Mouse (Mus musculus) midbrain, embryonic 14.5 days (tissue): ENCODE results near the gene Col26a1. TPM values are rescaled to one million over a fixed set of nuclear protein-coding genes. Genes with fewer than 3 reads are reported as not detected.
A peak's percentile ranks its signal among the peaks of the same experiment; 100 is the strongest.

Experiments
- ATAC-seq: fragments of 200-750 bp; cut with Nextera tagmentation; 2 replicates; pipeline ENCODE4 v1.8.0; 2017; ENCODE audit warnings: moderate number of reproducible peaks, moderate library complexity; ENCODE audit not compliant: low FRiP score, low TSS enrichment
- DNase-seq: peaks from one replicate; pipeline ENCODE4 v3.0.0-alpha.2; 2015
- H3K27ac ChIP-seq: fragments of 300-500 bp; sonication (generic); replicated peaks from 2 replicates; pipeline ENCODE4 v1.5.1; 2014; ENCODE audit warnings: mild to moderate bottlenecking, low read depth, low read length, moderate library complexity
- H3K27me3 ChIP-seq: fragments of 300-500 bp; sonication (generic); 2 replicates; pipeline ENCODE4 v1.6.1; 2014; ENCODE audit warnings: low read length, control low read depth, mixed read lengths; ENCODE audit not compliant: control insufficient read depth, insufficient read depth
- H3K36me3 ChIP-seq: fragments of 300-500 bp; sonication (generic); 2 replicates; pipeline ENCODE4 v1.6.1; 2014; ENCODE audit warnings: low read length, control low read depth; ENCODE audit not compliant: control insufficient read depth, insufficient read depth
- H3K4me1 ChIP-seq: fragments of 300-500 bp; sonication (generic); 2 replicates; pipeline ENCODE4 v1.6.1; 2014; ENCODE audit warnings: mild to moderate bottlenecking, antibody characterized with exemption, low read length, control low read depth; ENCODE audit not compliant: control insufficient read depth, insufficient read depth
- H3K4me2 ChIP-seq: fragments of 300-500 bp; sonication (generic); 2 replicates; pipeline ENCODE4 v1.6.1; 2014; ENCODE audit warnings: mild to moderate bottlenecking, low read length, moderate library complexity
- H3K4me3 ChIP-seq: fragments of 300-500 bp; sonication (generic); replicated peaks from 2 replicates; pipeline ENCODE4 v1.5.1; 2014; ENCODE audit warnings: low read depth, low read length
- H3K9ac ChIP-seq: fragments of 300-500 bp; sonication (generic); replicated peaks from 2 replicates; pipeline ENCODE4 v1.6.1; 2014; ENCODE audit warnings: mild to moderate bottlenecking, low read length, moderate library complexity
- H3K9me3 ChIP-seq: fragments of 300-500 bp; sonication (generic); 2 replicates; pipeline ENCODE4 v1.6.1; 2016; ENCODE audit warnings: low read length, control low read depth, mixed read lengths; ENCODE audit not compliant: control insufficient read depth
- WGBS: fragments of 180-500 bp; shearing (Covaris S2); extraction: QIAGEN DNeasy Blood & Tissue Kit; methylation state at CpG from one replicate; pipeline ENCODE4 v1.1.7; 2014; 5-methylcytosine and 5-hydroxymethylcytosine counted together
- polyA plus RNA-seq: library from polyadenylated mRNA; unstranded; fragments of >200 nt; fragmentation: Nextera tagmentation; extraction: Ambion mirVana; gene quantifications from 2 replicates; pipeline ENCODE4 v1.2.1, GENCODE M21; 2014

Gene Col26a1
- polyA plus RNA-seq, 1 experiment from 2014 or later, result 16.2 TPM

DNA sequence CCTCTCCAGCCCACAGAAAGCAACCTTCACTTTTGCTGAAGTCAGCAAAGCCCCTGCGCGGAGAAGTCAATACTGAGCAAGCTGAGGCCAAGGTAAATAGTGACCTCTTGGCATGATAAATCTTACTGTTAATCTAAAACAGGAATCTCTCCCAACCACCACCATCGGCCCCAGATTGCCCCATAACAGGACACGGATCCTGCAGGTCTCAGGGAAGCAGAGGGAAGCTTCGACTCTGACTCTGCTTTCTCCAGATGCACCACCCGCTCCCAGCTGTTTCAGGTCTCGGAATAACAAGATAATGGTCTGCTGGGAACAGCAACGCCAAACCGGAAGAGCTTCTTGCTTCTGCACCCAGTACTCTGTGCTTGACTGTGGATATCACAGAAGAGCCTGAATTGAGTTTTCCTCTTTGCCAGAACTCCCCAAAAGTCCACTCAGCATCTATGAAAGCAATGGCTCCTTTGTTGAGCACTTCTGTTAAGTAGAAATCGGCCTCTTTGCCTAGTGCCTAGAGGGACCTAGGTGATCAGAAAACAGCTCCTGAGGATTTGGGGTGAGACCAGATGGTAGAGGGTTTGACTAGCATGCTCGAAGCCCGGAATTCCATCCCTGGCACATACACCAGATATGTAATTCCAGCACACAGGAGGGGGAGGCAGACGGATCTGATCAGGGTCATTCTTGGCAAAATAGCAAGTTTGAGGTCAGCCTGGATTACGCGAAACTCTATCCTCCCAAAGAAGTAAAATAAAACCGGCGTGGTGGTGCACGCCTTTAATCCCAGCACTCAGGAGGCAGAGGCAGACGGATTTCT is 5.7 kb upstream of the Col26a1 start:
- no peaks in the 10 kb centered on the region for H3K36me3 ChIP-seq
- no peaks in the 10 kb centered on the region for H3K9me3 ChIP-seq
- H3K4me3 ChIP-seq, result no peak overlapping the region
- H3K27me3 ChIP-seq, result peaks cover 5% of the 10 kb centered on the region
- no peak overlapping the region for H3K9ac ChIP-seq
- no peak for DNase-seq
- no peak overlapping the region for H3K4me2 ChIP-seq
- 77% methylated on average over 19 of the region's 19 CpGs for WGBS
- H3K4me1 ChIP-seq, result no peaks in the 10 kb centered on the region
- ATAC-seq, result no peak
- H3K27ac ChIP-seq, result no peak overlapping the region

DNA sequence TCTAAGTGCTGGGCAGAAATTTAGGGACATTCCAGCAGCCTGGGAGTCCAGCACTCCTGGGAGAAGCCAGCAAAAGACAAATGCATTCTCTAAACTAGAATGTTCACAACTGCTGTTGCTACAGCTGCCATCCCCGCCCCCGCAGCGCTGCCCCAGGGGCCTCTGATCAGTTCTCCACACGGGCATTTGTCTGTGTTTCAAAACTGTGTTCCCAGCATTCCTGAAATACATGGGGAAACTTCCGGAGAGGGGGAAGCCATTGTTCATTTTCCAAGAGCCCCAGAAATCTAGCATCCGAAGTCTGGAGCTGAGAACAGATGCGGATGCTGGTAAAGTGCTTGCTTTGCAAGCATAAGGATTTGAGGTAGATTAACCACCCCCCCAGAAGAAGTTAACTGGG is 3.9 kb upstream of the Col26a1 start:
- Histone ChIP-seq H3K4me2 (no peak overlapping the region), H3K4me1 (peaks cover 7% of the 10 kb centered on the region; the same call in 1 of the 2 replicates), H3K27ac (no peak overlapping the region), H3K4me3 (no peak overlapping the region), H3K9ac (no peak overlapping the region; the same call in 1 of the 2 replicates), H3K27me3 (peaks cover 22% of the 10 kb centered on the region), H3K9me3 (no peaks in the 10 kb centered on the region), H3K36me3 (no peaks in the 10 kb centered on the region)
- DNase-seq, result no peak
- no peak for ATAC-seq
- WGBS, result 34% methylated on average over 7 of the region's 7 CpGs

GRCm38 (mm10) chr5:136882055-136882787 is 788 bp downstream of the Col26a1 start:
- peak overlapping the region; percentile 66 for H3K9ac ChIP-seq
- DNase-seq, result peak; percentile 40
- peaks cover 11% of the 10 kb centered on the region; the same call in 1 of the 2 replicates for H3K4me1 ChIP-seq
- peak overlapping the region; percentile 66 for H3K4me2 ChIP-seq
- H3K9me3 ChIP-seq, result no peaks in the 10 kb centered on the region
- H3K4me3 ChIP-seq, result peak overlapping the region; percentile 39
- peaks cover 27% of the 10 kb centered on the region for H3K27me3 ChIP-seq
- ATAC-seq, result no peak
- no peak overlapping the region for H3K27ac ChIP-seq
- WGBS, result under 1% methylated on average over 47 of the region's 47 CpGs
- no peaks in the 10 kb centered on the region for H3K36me3 ChIP-seq

DNA sequence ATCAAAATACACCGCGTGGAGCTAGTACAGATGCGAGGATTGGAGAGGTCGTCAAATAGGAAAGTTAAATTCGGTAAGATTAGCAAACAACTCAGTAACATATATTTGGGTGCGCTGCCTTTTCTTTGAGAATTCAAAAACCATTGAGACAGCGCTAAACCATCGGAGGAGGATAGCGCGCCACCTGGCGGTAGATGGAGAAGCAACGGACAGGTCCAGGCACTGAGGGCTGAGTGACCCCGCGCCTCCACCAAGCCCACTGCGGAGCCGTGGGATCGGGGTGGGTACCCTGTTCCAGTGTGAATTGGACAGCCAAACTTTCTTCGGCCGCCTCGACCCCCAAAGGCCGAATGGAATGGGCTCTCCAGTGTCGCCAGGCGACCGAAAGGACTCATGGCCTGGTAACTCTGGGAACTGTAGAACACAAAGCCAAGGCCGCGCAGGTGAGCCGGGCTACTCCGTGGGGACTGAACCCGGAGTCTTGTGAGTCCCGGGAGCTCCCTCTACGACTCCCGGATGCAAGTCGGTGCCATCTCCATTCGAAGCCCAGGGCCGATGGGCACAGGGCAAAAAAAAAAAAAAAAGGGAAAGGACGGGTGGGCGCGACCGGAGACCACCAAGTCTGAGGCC is 1.5 kb downstream of the Col26a1 start:
- Histone ChIP-seq H3K9ac (no peak overlapping the region), H3K27me3 (peaks cover 27% of the 10 kb centered on the region), H3K4me3 (peak overlapping the region; percentile 39), H3K4me1 (peaks cover 11% of the 10 kb centered on the region; the same call in 1 of the 2 replicates), H3K4me2 (peak overlapping the region; percentile 66), H3K9me3 (no peaks in the 10 kb centered on the region), H3K36me3 (no peaks in the 10 kb centered on the region), H3K27ac (no peak overlapping the region)
- WGBS, result 3% methylated on average over 37 of the region's 39 CpGs
- DNase-seq, result peak; percentile 93
- ATAC-seq, result no peak

DNA sequence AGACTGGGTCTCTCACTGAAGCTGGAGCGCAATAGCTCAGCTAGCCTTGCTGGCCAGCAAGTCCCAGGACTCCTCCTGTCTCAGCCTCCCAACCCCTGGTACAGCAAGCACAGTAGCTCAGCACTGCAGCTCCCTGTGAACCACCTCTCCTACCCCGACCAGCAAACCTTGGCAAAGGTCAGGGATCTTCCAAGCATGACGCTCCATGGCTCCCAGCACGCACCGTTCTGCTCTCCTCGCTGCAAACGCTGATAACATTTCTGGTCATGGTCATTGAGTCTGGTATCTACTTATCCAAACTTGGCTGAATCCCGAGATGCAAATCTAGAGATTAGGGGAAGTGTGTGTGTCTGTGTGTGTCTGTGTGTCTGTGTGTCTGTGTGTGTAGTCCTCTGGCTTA is 2.9 kb downstream of the Col26a1 start:
- no peak overlapping the region for H3K4me2 ChIP-seq
- peaks cover 27% of the 10 kb centered on the region for H3K27me3 ChIP-seq
- no peaks in the 10 kb centered on the region for H3K36me3 ChIP-seq
- no peak for ATAC-seq
- H3K9me3 ChIP-seq, result no peaks in the 10 kb centered on the region
- H3K4me1 ChIP-seq, result peaks cover 11% of the 10 kb centered on the region; the same call in 1 of the 2 replicates
- H3K27ac ChIP-seq, result no peak overlapping the region
- H3K4me3 ChIP-seq, result no peak overlapping the region
- WGBS, result 83% methylated on average over 8 of the region's 8 CpGs
- no peak overlapping the region for H3K9ac ChIP-seq
- DNase-seq, result no peak

DNA sequence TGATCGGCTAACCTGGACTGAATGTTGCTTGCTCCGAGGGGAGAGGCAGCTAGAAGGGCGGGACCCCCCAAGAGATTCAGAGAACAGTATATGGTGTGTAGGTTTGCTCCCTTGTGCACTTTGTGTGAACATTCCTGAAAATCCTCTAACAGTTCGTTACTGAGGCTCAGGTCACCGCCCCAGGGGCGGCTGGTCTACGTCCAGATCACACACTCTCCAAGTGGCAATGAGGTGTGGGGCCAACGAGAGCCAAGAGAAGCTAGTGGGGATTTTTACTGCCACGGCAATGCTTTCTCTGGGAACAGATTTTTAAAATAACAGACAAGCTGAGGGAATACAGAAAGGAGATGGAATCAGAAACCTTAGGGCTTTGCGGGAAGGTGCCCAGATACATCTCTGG is 8.7 kb downstream of the Col26a1 start:
- Histone ChIP-seq H3K4me3 (no peak overlapping the region), H3K4me1 (no peaks in the 10 kb centered on the region), H3K9me3 (no peaks in the 10 kb centered on the region), H3K9ac (no peak overlapping the region), H3K4me2 (no peak overlapping the region), H3K36me3 (no peaks in the 10 kb centered on the region), H3K27ac (no peak overlapping the region), H3K27me3 (no peaks in the 10 kb centered on the region)
- WGBS, result 89% methylated on average over 10 of the region's 10 CpGs
- ATAC-seq, result no peak
- no peak for DNase-seq

DNA sequence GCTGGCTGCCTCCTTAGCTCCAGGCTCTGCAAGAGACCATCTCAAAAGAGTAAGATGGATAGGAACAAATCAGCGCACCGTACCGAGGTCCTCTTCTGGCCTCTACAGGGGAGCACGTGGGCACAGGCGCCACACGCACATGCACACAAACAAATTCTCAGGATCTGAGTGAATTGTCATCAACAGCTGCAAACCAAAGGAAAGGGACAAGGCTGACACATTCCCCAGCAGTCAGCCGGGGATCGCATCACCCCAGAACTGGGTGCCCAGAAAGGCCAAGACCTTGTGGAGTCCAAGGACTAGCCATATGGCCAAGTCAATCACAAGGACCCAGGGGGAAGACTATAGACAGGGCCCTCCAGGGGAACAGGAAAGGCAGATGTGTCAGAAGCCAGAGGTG is 10.6 kb downstream of the Col26a1 start:
- WGBS, result 82% methylated on average over 8 of the region's 8 CpGs
- ATAC-seq (no peak), DNase-seq (no peak)
- Histone ChIP-seq H3K9ac (no peak overlapping the region), H3K9me3 (no peaks in the 10 kb centered on the region), H3K27ac (no peak overlapping the region), H3K36me3 (no peaks in the 10 kb centered on the region), H3K4me2 (no peak overlapping the region), H3K27me3 (no peaks in the 10 kb centered on the region), H3K4me1 (no peaks in the 10 kb centered on the region), H3K4me3 (no peak overlapping the region)

DNA sequence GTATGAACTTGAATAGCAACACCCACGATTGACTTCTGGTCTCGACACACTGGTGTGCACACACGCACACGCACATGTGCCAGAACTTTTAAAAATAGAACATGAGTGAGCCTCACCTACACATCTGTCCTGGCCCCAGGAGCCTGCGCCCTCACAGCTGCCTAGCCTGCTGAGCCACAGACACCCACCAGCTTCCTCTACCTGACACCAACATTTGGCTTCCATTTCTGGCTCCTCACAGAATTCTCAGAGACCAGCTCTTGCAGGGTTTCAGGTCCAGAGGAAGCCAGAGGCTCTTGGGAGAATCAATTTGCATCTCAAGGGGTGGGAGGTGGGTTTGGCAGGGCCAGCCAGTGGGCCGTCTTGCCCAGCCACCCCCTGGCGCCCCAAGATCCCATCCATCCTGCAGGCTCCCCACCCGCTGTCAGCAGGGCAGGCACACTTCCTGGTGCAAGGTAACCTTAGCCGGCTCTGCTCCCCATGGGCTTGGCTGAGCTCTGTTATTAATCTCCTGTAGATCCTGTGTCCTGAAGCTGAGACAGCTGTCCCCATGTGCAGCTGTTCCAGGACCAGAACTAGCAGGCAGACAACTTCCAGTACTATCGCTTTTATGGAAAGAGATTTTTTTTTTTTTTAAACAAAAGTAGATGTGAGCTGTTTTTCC is 13.4 kb downstream of the Col26a1 start:
- H3K27ac ChIP-seq, result no peak overlapping the region
- H3K9ac ChIP-seq, result no peak overlapping the region
- H3K4me3 ChIP-seq, result no peak overlapping the region
- no peak for DNase-seq
- no peak overlapping the region for H3K4me2 ChIP-seq
- H3K4me1 ChIP-seq, result no peaks in the 10 kb centered on the region
- H3K36me3 ChIP-seq, result no peaks in the 10 kb centered on the region
- ATAC-seq, result no peak
- H3K9me3 ChIP-seq, result no peaks in the 10 kb centered on the region
- H3K27me3 ChIP-seq, result no peaks in the 10 kb centered on the region
- WGBS, result 73% methylated on average over 10 of the region's 10 CpGs
